Mouse (Mus musculus): ENCODE measurements around the gene Jakmip3.

GRCm38 (mm10) chr7:138945668-138946067, 5.1 kb downstream of the Jakmip3 start:
- TF ChIP-seq NELFE (IDR thresholded peaks at IDR 0.05; ENCODE audit: low read depth, low read length) = no peak
- TF ChIP-seq TCF12 (IDR thresholded peaks at IDR 0.05; ENCODE audit: low read depth, low read length) = no peak
